35 mouse cellular contexts compared by ENCODE assay signal in the genomic region with DNA sequence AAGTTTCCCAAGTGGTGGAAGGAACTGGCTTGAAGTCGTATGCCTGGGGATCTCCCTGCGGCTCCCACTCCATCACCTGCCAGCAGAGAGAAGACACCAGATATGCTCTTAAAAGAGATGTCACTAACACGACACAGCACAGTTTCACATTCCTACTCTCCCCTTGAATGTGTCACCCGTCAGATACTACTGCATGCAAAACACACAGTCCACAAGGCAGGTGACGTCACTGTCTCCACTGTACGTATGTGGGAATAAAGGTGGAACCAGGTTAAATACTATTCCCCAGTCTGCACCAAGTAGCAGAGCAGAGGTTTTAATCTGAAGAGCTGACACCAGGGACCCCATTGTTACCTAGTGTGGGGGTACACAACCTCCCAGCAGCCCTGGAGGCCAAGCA. TPM values are rescaled to one million over a fixed set of nuclear protein-coding genes. Genes with fewer than 3 reads are reported as not detected.
"Had no signal": no experiment of that assay in that cellular context is flagged by ENCODE, and none has a peak within 500 bp of the region (broad histone marks: within the 10 kb centered on the region; RNA-seq: fewer than 3 reads in every experiment).

No protein-coding gene starts in this region.

- H3K9me3 ChIP-seq: heart, embryonic 13.5 days; heart, embryonic 15.5 days; hindbrain, embryonic 10.5 days; hindbrain, embryonic 12.5 days; hindbrain, embryonic 13.5 days; hindbrain, embryonic 15.5 days; intestine, embryonic 15.5 days; kidney, embryonic 15.5 days had no signal

- H3K4me2 ChIP-seq: heart, embryonic 12.5 days; heart, embryonic 13.5 days; heart, embryonic 15.5 days; hindbrain, embryonic 12.5 days; hindbrain, embryonic 13.5 days; hindbrain, embryonic 14.5 days; hindbrain, embryonic 15.5 days; intestine, embryonic 15.5 days; kidney, embryonic 15.5 days had no signal

- H3K9ac ChIP-seq: heart, embryonic 12.5 days; heart, embryonic 13.5 days; heart, embryonic 15.5 days; hindbrain, embryonic 12.5 days; hindbrain, embryonic 13.5 days; hindbrain, embryonic 14.5 days; hindbrain, embryonic 15.5 days; intestine, embryonic 15.5 days; kidney, embryonic 15.5 days had no signal

- H3K27me3 ChIP-seq: heart, embryonic 12.5 days; heart, embryonic 13.5 days; heart, embryonic 15.5 days; hindbrain, embryonic 12.5 days; hindbrain, embryonic 13.5 days; hindbrain, embryonic 15.5 days; intestine, embryonic 15.5 days; kidney, embryonic 15.5 days had no signal

- H3K4me1 ChIP-seq: heart, embryonic 10.5 days; heart, embryonic 12.5 days; heart, embryonic 13.5 days; heart, embryonic 15.5 days; hindbrain, embryonic 10.5 days; hindbrain, embryonic 12.5 days; hindbrain, embryonic 13.5 days; hindbrain, embryonic 15.5 days; intestine, embryonic 15.5 days; kidney, embryonic 15.5 days had no signal

- H3K4me3 ChIP-seq: heart, embryonic 10.5 days; heart, embryonic 12.5 days; heart, embryonic 13.5 days; heart, embryonic 15.5 days; hindbrain, embryonic 10.5 days; hindbrain, embryonic 12.5 days; hindbrain, embryonic 13.5 days; hindbrain, embryonic 15.5 days; intestine, embryonic 15.5 days; kidney, embryonic 15.5 days; layer of hippocampus, adult 2 months; left cerebral cortex, adult 2 months had no signal

- H3K27ac ChIP-seq: heart, embryonic 10.5 days; heart, embryonic 13.5 days; heart, embryonic 15.5 days; hindbrain, embryonic 10.5 days; hindbrain, embryonic 12.5 days; hindbrain, embryonic 13.5 days; hindbrain, embryonic 14.5 days; hindbrain, embryonic 15.5 days; hindbrain, postnatal 0 days; intestine, embryonic 15.5 days; kidney, embryonic 15.5 days; kidney, postnatal 0 days; layer of hippocampus, adult 2 months; left cerebral cortex, adult 2 months had no signal

- DNase-seq: heart, postnatal 10 days; heart, postnatal 14 days; heart, postnatal 36 days; heart, postnatal 4 days; kidney, adult 11 months; kidney, adult 2 months; kidney, adult 8-10 months; kidney, adult 9 months; kidney, postnatal 10 days; kidney, postnatal 14 days; kidney, postnatal 25 days; kidney, postnatal 36 days; kidney, postnatal 4 days; layer of hippocampus, adult 9-11 months; layer of hippocampus, postnatal 36 days had no signal

- ATAC-seq: hindbrain, embryonic 16.5 days; hindbrain, postnatal 0 days; inflammation-experienced regulatory T-cells, adult 6 months; intestine, embryonic 15.5 days; intestine, embryonic 16.5 days; intestine, postnatal 0 days had no signal

RNA-seq across cellular contexts. Expression of a gene that starts 7.5 kb away (rescaled TPM):
- total RNA-seq: hematopoietic stem cell, adult 5-6 weeks had no signal

RNA-seq across cellular contexts. Expression of a gene that starts 15.0 kb away (rescaled TPM):
- total RNA-seq: hematopoietic stem cell, adult 5-6 weeks had no signal
